Mouse (Mus musculus) forebrain, embryonic 16.5 days (tissue): ENCODE measurements around the gene Cox10. TPM values are rescaled to one million over a fixed set of nuclear protein-coding genes. Genes with fewer than 3 reads are reported as not detected.

Experiments used
- ATAC-seq: fragments of 200-750 bp; cut with Nextera tagmentation; 2 replicates; pipeline ENCODE4 v1.8.0; 2017; ENCODE audit warnings: mild to moderate bottlenecking, moderate library complexity
- H3K27ac ChIP-seq: fragments of 300-500 bp; sonication (generic); 2 replicates; pipeline ENCODE4 v1.5.1; 2014; ENCODE audit warnings: low read length, control low read depth
- H3K27me3 ChIP-seq: fragments of 300-500 bp; sonication (generic); replicated peaks from 2 replicates; pipeline ENCODE4 v1.6.1; 2014; ENCODE audit warnings: low read length; ENCODE audit not compliant: control insufficient read depth, insufficient read depth
- H3K36me3 ChIP-seq: fragments of 300-500 bp; sonication (generic); 2 replicates; pipeline ENCODE4 v1.6.1; 2014; ENCODE audit not compliant: control insufficient read depth, insufficient read depth
- H3K4me1 ChIP-seq: fragments of 300-500 bp; sonication (generic); replicated peaks from 2 replicates; pipeline ENCODE4 v1.6.1; 2014; ENCODE audit warnings: low read length; ENCODE audit not compliant: control insufficient read depth, insufficient read depth
- H3K4me2 ChIP-seq: fragments of 300-500 bp; sonication (generic); 2 replicates; pipeline ENCODE4 v1.6.1; 2014; ENCODE audit warnings: mild to moderate bottlenecking, low read length, control low read depth
- H3K4me3 ChIP-seq: fragments of 300-500 bp; sonication (generic); replicated peaks from 2 replicates; pipeline ENCODE4 v1.5.1; 2014; ENCODE audit warnings: mild to moderate bottlenecking, low read length, control low read depth
- H3K9ac ChIP-seq: fragments of 300-500 bp; sonication (generic); replicated peaks from 2 replicates; pipeline ENCODE4 v1.6.1; 2014; ENCODE audit warnings: low read depth, low read length, control low read depth
- H3K9me3 ChIP-seq: fragments of 300-500 bp; sonication (generic); 2 replicates; pipeline ENCODE4 v1.6.1; 2016; ENCODE audit warnings: low read length; ENCODE audit not compliant: control insufficient read depth
- WGBS: fragments of 180-500 bp; shearing (Covaris S2); extraction: QIAGEN DNeasy Blood & Tissue Kit; methylation state at CpG from one replicate; pipeline ENCODE4 v1.1.7; 2014; 5-methylcytosine and 5-hydroxymethylcytosine counted together
- polyA plus RNA-seq: library from polyadenylated mRNA; unstranded; fragments of >200 nt; fragmentation: Nextera tagmentation; extraction: Ambion mirVana; gene quantifications from 2 replicates; pipeline ENCODE4 v1.2.1, GENCODE M21; 2015

Gene Cox10
- polyA plus RNA-seq, 1 experiment from 2014 or later = 24.6 TPM

DNA sequence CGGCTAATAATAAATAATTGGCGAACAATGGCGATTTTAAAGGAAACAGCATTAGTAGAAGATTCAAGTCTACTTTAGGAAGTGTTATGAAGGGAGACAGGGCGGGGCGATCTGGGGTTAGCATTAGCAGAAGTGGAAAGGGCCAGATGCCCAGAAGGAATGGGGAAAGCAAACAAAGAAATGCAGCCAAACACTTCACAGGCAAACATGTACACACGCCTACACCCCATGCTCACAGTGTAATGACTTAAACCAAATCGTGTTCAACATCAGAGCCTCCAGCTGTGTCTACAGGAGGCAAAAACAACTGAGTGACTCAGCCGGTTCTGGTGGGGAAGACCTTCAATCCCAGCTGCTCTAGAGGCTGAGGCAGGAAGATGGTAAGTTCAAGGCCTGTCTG is 137.1 kb downstream of the Cox10 start:
- Histone ChIP-seq H3K4me3 (no peak overlapping the region), H3K9ac (no peak overlapping the region), H3K4me1 (no peaks in the 10 kb centered on the region), H3K9me3 (no peaks in the 10 kb centered on the region), H3K27me3 (no peaks in the 10 kb centered on the region), H3K36me3 (no peaks in the 10 kb centered on the region), H3K27ac (no peak overlapping the region), H3K4me2 (no peak overlapping the region)
- 81% methylated on average over 8 of the region's 8 CpGs for whole genome bisulfite sequencing
- ATAC-seq = no peak

DNA sequence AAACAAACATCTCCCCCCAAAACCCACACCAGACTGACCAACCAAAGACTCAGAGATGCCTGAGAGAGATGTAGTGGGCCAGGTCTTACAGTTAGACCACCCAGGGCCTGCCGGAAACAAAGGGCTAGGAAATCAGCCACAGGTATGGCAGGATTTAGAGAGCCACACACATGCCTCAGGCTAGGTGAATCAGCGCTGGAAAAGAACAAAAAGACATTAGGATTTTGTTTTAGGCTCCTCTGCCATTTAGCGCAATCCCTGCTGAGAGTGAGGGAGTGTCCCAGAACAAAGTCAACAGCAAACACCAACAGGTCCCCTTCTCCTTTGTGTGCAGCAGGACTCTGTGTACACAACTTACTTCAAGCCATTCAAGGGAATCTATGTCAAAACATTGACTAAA is 142.6 kb downstream of the Cox10 start:
- H3K4me1 ChIP-seq = no peaks in the 10 kb centered on the region
- H3K4me2 ChIP-seq = no peak overlapping the region
- H3K4me3 ChIP-seq = no peak overlapping the region
- H3K27me3 ChIP-seq = 0 out of 2 replicates have a peak, but pooled peaks cover 6% of the 10 kb centered on the region
- H3K36me3 ChIP-seq = no peaks in the 10 kb centered on the region
- no peak overlapping the region for H3K27ac ChIP-seq
- no peak for ATAC-seq
- 27% methylated on average over 3 of the region's 3 CpGs for WGBS
- H3K9ac ChIP-seq = no peak overlapping the region
- H3K9me3 ChIP-seq = no peaks in the 10 kb centered on the region

DNA sequence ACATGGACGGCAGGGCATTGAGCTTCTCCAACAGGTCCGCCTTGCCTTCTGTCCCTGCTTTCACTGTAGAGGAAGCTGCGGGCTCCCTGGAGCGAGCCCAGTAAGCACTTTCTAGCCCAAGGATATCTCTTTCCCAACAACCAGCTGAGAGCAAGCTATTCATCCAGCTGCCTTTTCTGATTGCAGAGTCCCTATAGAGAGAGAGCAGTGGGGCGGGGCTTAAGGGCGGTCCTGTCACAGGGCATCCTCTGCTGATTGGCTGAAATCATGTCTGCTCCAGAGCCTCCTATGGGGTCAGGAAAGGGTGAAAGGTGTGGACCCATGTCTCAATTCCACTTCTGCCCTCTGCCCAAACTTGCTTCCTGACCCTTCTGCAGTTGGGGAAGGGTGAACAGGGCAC is 152.4 kb downstream of the Cox10 start:
- Histone ChIP-seq H3K27ac (no peak overlapping the region), H3K4me1 (peaks cover 26% of the 10 kb centered on the region), H3K9ac (no peak overlapping the region), H3K4me2 (no peak overlapping the region), H3K27me3 (peaks cover 37% of the 10 kb centered on the region), H3K36me3 (no peaks in the 10 kb centered on the region), H3K4me3 (no peak overlapping the region), H3K9me3 (no peaks in the 10 kb centered on the region)
- ATAC-seq = no peak
- 85% methylated on average over 6 of the region's 6 CpGs for WGBS

DNA sequence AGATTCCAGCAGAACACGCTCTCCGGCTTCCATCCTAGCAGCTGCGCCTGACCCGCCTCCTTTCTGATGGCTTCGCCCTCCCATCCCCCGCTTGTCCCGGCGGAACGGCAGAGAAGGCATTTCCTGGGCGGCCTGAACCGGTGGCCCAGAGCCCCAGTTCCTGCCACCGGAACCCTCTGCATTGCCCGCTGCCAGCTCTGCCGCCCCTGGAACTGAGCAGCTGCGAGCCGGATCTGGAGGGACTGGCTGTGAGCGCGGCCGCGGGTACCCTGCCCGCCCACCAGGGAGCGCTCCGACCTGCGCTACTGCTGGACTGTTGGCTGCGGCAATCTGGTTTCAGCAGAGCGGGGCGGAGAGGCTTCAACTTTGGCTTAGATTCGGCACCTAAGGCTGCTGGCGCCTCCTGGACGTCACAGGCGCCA is 154.1 kb downstream of the Cox10 start:
- Histone ChIP-seq H3K27ac (no peak overlapping the region), H3K9ac (no peak overlapping the region), H3K4me3 (peak overlapping the region; percentile 17), H3K4me1 (peaks cover 41% of the 10 kb centered on the region), H3K27me3 (peaks cover 47% of the 10 kb centered on the region), H3K9me3 (no peaks in the 10 kb centered on the region), H3K36me3 (no peaks in the 10 kb centered on the region), H3K4me2 (peak overlapping the region; percentile 40)
- ATAC-seq = no peak
- under 1% methylated on average over 31 of the region's 31 CpGs for WGBS

DNA sequence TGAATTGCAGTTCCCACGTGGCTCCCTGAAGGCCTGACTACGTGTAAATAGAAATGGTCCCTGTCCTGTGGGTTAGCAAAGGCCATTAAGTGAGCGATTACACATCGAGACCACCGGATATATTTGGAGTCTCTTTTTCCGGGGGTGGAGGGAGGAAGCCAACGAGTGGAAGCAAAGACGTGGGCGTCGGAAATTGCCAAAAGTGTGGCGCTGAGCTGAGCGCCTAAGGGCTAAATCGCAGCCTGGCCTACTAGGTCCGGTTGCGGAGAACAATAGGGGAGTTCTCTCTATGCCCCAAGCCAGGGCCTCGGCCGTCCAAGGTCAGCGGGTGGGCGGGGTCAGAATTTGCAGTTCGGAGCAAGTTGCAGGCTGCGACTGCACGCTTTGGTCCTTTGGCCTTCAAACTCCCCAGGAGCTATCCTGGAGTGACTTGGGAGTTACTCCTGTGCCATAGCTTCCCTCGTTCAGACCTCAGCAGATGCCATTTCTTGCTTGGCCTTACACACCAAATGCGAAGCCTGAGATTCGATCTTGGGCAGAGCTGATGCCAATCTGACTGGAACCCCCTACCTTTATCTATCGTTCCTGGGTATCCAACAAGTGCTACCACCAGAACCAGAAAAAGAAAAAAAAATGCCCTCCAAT is 154.9 kb downstream of the Cox10 start:
- ATAC-seq = no peak
- Histone ChIP-seq H3K27ac (no peak overlapping the region), H3K4me3 (no peak overlapping the region), H3K27me3 (peaks cover 52% of the 10 kb centered on the region), H3K36me3 (no peaks in the 10 kb centered on the region), H3K9ac (no peak overlapping the region), H3K4me1 (peaks cover 49% of the 10 kb centered on the region), H3K4me2 (no peak overlapping the region), H3K9me3 (no peaks in the 10 kb centered on the region)
- WGBS = 3% methylated on average over 26 of the region's 26 CpGs

DNA sequence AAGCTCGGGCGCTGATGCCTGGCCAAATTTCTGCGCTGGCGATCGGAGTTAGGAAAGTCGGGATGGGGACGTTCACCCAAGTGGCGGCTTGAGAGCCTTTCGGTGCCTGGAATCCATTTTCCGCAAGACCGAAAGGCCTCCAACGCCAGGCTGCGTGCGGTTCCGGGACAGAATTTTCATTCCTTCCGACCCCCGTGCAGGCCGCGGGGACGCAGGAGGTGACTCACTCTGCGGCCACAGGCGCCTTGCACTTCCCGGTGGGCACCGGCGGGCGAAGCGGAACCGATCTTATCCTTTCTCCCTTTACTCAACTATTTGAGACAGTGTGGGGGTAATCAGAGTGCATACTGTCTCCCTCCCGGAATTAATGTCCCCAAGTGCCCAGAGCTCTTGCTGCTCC is 155.9 kb downstream of the Cox10 start:
- Histone ChIP-seq H3K4me1 (peaks cover 53% of the 10 kb centered on the region), H3K27me3 (peaks cover 57% of the 10 kb centered on the region), H3K9ac (no peak overlapping the region)

DNA sequence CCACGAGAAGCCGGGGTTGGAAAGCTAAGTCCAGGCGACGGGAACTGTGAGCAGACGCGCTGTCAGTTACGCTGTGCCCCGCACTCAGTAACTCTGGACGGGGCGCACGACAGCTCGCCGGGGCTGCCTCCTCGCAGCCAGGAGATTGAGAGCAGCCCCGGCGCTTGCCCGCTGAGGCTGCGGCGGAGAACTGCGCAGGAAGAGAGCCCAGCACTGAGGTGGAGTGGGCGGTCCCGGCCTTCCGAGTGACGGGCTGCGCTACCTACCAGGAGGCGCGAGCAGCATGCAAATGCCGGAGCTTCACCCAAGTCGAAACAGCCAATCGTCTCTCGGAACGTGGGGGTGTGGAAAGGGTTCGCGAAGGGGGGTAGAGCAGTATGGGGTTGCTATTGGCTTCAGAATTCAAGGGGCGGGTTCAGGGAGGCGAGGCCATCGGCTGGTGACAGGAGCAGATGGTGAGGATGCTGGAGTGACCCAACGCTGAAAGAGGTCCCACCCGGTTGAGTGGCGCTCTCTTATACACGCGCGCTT is 157.1 kb downstream of the Cox10 start, which contains the start of gene Hs3st3b1:
TSS of gene Hs3st3b1 (minus strand) at position 200 of the 531 bp plus-strand sequence.
- under 1% methylated on average over 43 of the region's 43 CpGs for WGBS
- no peaks in the 10 kb centered on the region for H3K9me3 ChIP-seq
- peak; percentile 97 for ATAC-seq
- peak within 1 kb of the TSS; percentile 75 for H3K4me2 ChIP-seq
- peak within 1 kb of the TSS; percentile 43 for H3K4me3 ChIP-seq
- H3K27ac ChIP-seq = no peak within 1 kb of the TSS
- peaks cover 53% of the 10 kb centered on the region for H3K4me1 ChIP-seq
- H3K27me3 ChIP-seq = peaks cover 67% of the 10 kb centered on the region
- no peaks in the 10 kb centered on the region for H3K36me3 ChIP-seq
- peak within 1 kb of the TSS; percentile 49 for H3K9ac ChIP-seq

More for the DNA sequence above, 155.9 kb downstream of the Cox10 start:
- no peak overlapping the region for H3K27ac ChIP-seq
- ATAC-seq = no peak
- peak overlapping the region; percentile 18 for H3K4me3 ChIP-seq
- H3K9me3 ChIP-seq = no peaks in the 10 kb centered on the region
- 1% methylated on average over 29 of the region's 29 CpGs for WGBS
- peak overlapping the region; percentile 38 for H3K4me2 ChIP-seq
- no peaks in the 10 kb centered on the region for H3K36me3 ChIP-seq

DNA sequence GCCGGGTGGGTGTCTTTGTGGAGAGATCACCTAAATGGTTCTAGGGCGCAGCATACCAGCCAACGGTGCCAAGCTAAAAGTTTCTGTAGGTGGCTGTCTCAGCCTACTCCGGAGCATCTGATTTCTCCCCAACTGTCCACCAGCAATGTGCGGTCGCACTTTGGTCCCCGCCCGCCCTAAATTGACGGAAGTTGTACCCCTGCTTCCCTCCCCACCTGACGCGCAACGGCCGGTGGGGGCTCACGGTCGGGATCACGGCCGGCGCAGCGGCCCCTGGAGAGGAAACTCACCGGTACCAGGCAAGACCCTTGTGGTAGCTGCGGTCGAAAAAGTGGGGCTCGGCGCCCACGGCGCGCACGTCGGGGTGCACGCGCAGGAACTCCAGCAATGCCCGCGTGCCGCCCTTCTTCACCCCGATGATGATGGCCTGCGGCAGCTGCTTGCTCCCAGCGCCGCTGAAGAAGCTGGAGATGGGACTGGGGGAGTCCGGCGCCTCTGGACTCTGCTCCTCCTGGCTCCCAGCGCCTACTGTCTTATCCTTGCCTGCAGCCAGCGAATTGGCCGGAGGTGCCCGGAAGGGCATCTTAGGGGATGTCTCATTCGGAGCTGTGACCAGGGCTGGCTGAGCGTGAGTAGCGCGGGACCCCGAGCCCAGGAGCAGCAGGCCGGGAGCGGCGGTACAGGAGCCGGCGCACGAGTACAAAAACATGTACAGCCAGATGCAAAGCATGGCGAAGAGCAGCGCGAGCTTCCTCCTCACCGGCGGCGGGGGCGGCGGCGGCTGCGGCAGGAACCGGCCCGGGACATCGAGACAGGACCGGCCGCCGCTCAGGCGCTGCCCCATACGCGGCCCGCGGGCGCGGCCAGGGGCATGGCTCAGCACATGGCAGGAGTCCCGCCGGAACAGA is 158.0 kb downstream of the Cox10 start:
- Histone ChIP-seq H3K27ac (no peak overlapping the region), H3K36me3 (no peaks in the 10 kb centered on the region), H3K9me3 (no peaks in the 10 kb centered on the region), H3K4me1 (peaks cover 53% of the 10 kb centered on the region), H3K27me3 (peaks cover 72% of the 10 kb centered on the region), H3K9ac (peak overlapping the region; percentile 49), H3K4me2 (peak overlapping the region; percentile 75), H3K4me3 (peak overlapping the region; percentile 43)
- ATAC-seq = no peak; the same call in 1 of the 2 replicates
- under 1% methylated on average over 78 of the region's 80 CpGs for WGBS

DNA sequence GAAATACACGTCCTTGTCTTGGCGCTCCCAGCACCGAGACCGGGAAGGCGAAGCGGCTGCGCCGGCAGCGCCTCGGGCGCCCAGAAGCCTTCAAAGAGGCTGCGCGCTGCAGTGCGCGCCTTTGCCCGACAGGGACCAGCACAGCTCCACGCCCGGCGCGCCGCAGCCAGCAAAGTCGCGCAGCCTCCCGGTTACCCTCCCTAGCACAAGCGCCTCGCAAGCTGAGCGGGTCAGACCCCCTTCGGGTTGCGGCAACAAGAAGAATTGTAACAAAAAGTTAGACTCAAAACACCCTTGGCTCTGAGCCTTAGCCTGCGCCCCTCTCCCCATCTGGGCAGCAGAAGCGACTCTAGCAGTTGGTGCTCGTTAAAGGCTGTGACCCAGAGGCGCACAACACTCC is 158.7 kb downstream of the Cox10 start:
- WGBS = under 1% methylated on average over 33 of the region's 33 CpGs
- H3K4me1 ChIP-seq = peaks cover 53% of the 10 kb centered on the region
- no peaks in the 10 kb centered on the region for H3K36me3 ChIP-seq
- no peak overlapping the region for H3K27ac ChIP-seq
- peak overlapping the region; percentile 39 for H3K9ac ChIP-seq
- peak overlapping the region; percentile 75 for H3K4me2 ChIP-seq
- H3K4me3 ChIP-seq = peak overlapping the region; percentile 43
- H3K27me3 ChIP-seq = peaks cover 70% of the 10 kb centered on the region
- ATAC-seq = peak; percentile 77
- H3K9me3 ChIP-seq = no peaks in the 10 kb centered on the region
